Mouse (Mus musculus) fat pad, adult 2 months (tissue): ENCODE measurements around the gene Vldlr.

Experiments used
- DNase-seq: peaks from one replicate; pipeline ENCODE4 v3.0.0-alpha.2; 2011; ENCODE audit warnings: low read depth, low spot score; ENCODE audit errors: extremely low read depth

Vldlr gene

GRCm38 (mm10) chr19:27228254-27228653 is 12.0 kb downstream of the Vldlr start:
- no peak for DNase-seq

GRCm38 (mm10) chr19:27233386-27233785 is 17.1 kb downstream of the Vldlr start:
- no peak for DNase-seq

GRCm38 (mm10) chr19:27239913-27240312 is 23.6 kb downstream of the Vldlr start:
- DNase-seq, result no peak

GRCm38 (mm10) chr19:27243527-27243926 is 27.2 kb downstream of the Vldlr start:
- no peak for DNase-seq

- DNase-seq, result no peak
Observed at GRCm38 (mm10) chr19:27254756-27255155, 38.5 kb downstream of the Vldlr start.

GRCm38 (mm10) chr19:27255678-27256077 is 39.4 kb downstream of the Vldlr start:
- no peak for DNase-seq

- no peak for DNase-seq
Observed at GRCm38 (mm10) chr19:27260102-27260501, 43.8 kb downstream of the Vldlr start.

- DNase-seq, result no peak
Observed at GRCm38 (mm10) chr19:27260621-27261278, 44.5 kb downstream of the Vldlr start.

GRCm38 (mm10) chr19:27262141-27262540 is 45.9 kb downstream of the Vldlr start:
- no peak for DNase-seq

GRCm38 (mm10) chr19:27273385-27273784 is 57.1 kb downstream of the Vldlr start:
- DNase-seq, result no peak

GRCm38 (mm10) chr19:27274382-27274781 is 58.1 kb downstream of the Vldlr start:
- no peak for DNase-seq

- DNase-seq, result no peak
Observed at GRCm38 (mm10) chr19:27279174-27279573, 62.9 kb downstream of the Vldlr start.
